Mouse (Mus musculus): ENCODE data around the gene Kirrel.
"Not testable (repeated sequence)": the region's sequence is repeated elsewhere in the genome, so short reads cannot be mapped to it uniquely, and the experiment has no call there.

DNA sequence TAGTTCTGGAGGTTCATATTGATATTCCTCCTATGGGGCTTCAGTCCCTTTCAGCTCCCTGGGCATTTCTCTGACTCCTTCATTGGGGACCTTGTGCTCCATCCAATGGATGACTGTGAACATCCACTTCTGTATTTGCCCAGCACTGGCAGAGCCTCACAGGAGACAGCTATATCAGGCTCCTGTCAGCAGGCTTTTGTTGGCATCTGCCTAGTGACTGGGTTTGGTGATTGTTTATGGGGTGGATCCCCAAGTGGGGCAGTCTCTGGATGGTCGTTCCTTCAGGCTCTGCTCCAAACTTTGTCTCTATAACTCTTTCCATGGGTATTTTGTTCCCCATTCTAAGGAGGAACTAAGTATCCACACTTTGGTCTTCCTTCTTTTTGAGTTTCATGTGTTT lies 60.7 kb downstream of the Kirrel start:
- TF ChIP-seq GATA1 (IDR thresholded peaks at IDR 0.05; ENCODE audit: borderline replicate concordance, low read length); FLI1 (IDR thresholded peaks at IDR 0.05; ENCODE audit: low read length): not testable (repeated sequence)

Measured in megakaryocyte, embryonic 14.5 days (primary cell).